Mouse (Mus musculus): ENCODE measurements at regions not wholly inside any gene's neighbourhood (a gene's known extent, or its start where the extent isn't known, plus 50 kb on each side); places are given as distances from the start of the nearest gene placed in this dataset.

- H3K4me3 ChIP-seq (ENCODE audit: control insufficient read depth, low read depth, low read length): no peak overlapping the region
- TF ChIP-seq POLR2A (IDR thresholded peaks at IDR 0.05; ENCODE audit: control insufficient read depth, low read depth, low read length) (no peak), CTCF (IDR thresholded peaks at IDR 0.05; ENCODE audit: control insufficient read depth, insufficient read depth, insufficient replicate concordance, low read depth, low read length) (no peak)
- H3K27me3 ChIP-seq (ENCODE audit: control insufficient read depth, insufficient read depth, low read length): no peaks in the 10 kb centered on the region
- no peaks in the 10 kb centered on the region for H3K36me3 ChIP-seq (ENCODE audit: control insufficient read depth, insufficient read depth, low read length)
- H3K27ac ChIP-seq (ENCODE audit: control insufficient read depth, insufficient read depth, low read depth, low read length): no peak overlapping the region
- H3K4me1 ChIP-seq (ENCODE audit: control insufficient read depth, insufficient read depth, low read length): no peaks in the 10 kb centered on the region; the same call in 1 of the 2 replicates
Measured at GRCm38 (mm10) chr10:68865776-68866175, 142.3 kb downstream of the Tmem26 start.

- TF ChIP-seq POLR2A (IDR thresholded peaks at IDR 0.05; ENCODE audit: control insufficient read depth, low read depth, low read length) (no peak), CTCF (IDR thresholded peaks at IDR 0.05; ENCODE audit: control insufficient read depth, insufficient read depth, insufficient replicate concordance, low read depth, low read length) (no peak)
- Histone ChIP-seq H3K36me3 (ENCODE audit: control insufficient read depth, insufficient read depth, low read length) (no peaks in the 10 kb centered on the region), H3K4me3 (ENCODE audit: control insufficient read depth, low read depth, low read length) (no peak overlapping the region), H3K27me3 (ENCODE audit: control insufficient read depth, insufficient read depth, low read length) (no peaks in the 10 kb centered on the region), H3K27ac (ENCODE audit: control insufficient read depth, insufficient read depth, low read depth, low read length) (no peak overlapping the region), H3K4me1 (ENCODE audit: control insufficient read depth, insufficient read depth, low read length) (no peaks in the 10 kb centered on the region; the same call in 1 of the 2 replicates)
Measured at GRCm38 (mm10) chr10:68867361-68867760, 143.9 kb downstream of the Tmem26 start.

GRCm38 (mm10) chr10:68872102-68872501 is 148.7 kb downstream of the Tmem26 start:
- H3K27ac ChIP-seq (ENCODE audit: control insufficient read depth, insufficient read depth, low read depth, low read length): no peak overlapping the region
- no peak overlapping the region for H3K4me3 ChIP-seq (ENCODE audit: control insufficient read depth, low read depth, low read length)
- no peaks in the 10 kb centered on the region for H3K36me3 ChIP-seq (ENCODE audit: control insufficient read depth, insufficient read depth, low read length)
- TF ChIP-seq POLR2A (IDR thresholded peaks at IDR 0.05; ENCODE audit: control insufficient read depth, low read depth, low read length): no peak
- no peak for TF ChIP-seq CTCF (IDR thresholded peaks at IDR 0.05; ENCODE audit: control insufficient read depth, insufficient read depth, insufficient replicate concordance, low read depth, low read length)
- peaks cover 7% of the 10 kb centered on the region for H3K4me1 ChIP-seq (ENCODE audit: control insufficient read depth, insufficient read depth, low read length)
- no peaks in the 10 kb centered on the region for H3K27me3 ChIP-seq (ENCODE audit: control insufficient read depth, insufficient read depth, low read length)

GRCm38 (mm10) chr10:68875641-68876040 is 152.2 kb downstream of the Tmem26 start:
- Histone ChIP-seq H3K4me1 (ENCODE audit: control insufficient read depth, insufficient read depth, low read length) (peaks cover 7% of the 10 kb centered on the region), H3K4me3 (ENCODE audit: control insufficient read depth, low read depth, low read length) (no peak overlapping the region), H3K27me3 (ENCODE audit: control insufficient read depth, insufficient read depth, low read length) (no peaks in the 10 kb centered on the region), H3K27ac (ENCODE audit: control insufficient read depth, insufficient read depth, low read depth, low read length) (no peak overlapping the region), H3K36me3 (ENCODE audit: control insufficient read depth, insufficient read depth, low read length) (no peaks in the 10 kb centered on the region)
- no peak for TF ChIP-seq POLR2A (IDR thresholded peaks at IDR 0.05; ENCODE audit: control insufficient read depth, low read depth, low read length)
- no peak for TF ChIP-seq CTCF (IDR thresholded peaks at IDR 0.05; ENCODE audit: control insufficient read depth, insufficient read depth, insufficient replicate concordance, low read depth, low read length)

GRCm38 (mm10) chr10:68893100-68893841 is 169.8 kb downstream of the Tmem26 start:
- Histone ChIP-seq H3K4me1 (ENCODE audit: control insufficient read depth, insufficient read depth, low read length) (peaks cover 8% of the 10 kb centered on the region), H3K27me3 (ENCODE audit: control insufficient read depth, insufficient read depth, low read length) (no peaks in the 10 kb centered on the region), H3K36me3 (ENCODE audit: control insufficient read depth, insufficient read depth, low read length) (no peaks in the 10 kb centered on the region), H3K4me3 (ENCODE audit: control insufficient read depth, low read depth, low read length) (no peak overlapping the region), H3K27ac (ENCODE audit: control insufficient read depth, insufficient read depth, low read depth, low read length) (no peak overlapping the region)
- TF ChIP-seq CTCF (IDR thresholded peaks at IDR 0.05; ENCODE audit: control insufficient read depth, insufficient read depth, insufficient replicate concordance, low read depth, low read length) (no peak), POLR2A (IDR thresholded peaks at IDR 0.05; ENCODE audit: control insufficient read depth, low read depth, low read length) (no peak)

GRCm38 (mm10) chr10:68894121-68894520 is 170.7 kb downstream of the Tmem26 start:
- no peak overlapping the region for H3K27ac ChIP-seq (ENCODE audit: control insufficient read depth, insufficient read depth, low read depth, low read length)
- H3K36me3 ChIP-seq (ENCODE audit: control insufficient read depth, insufficient read depth, low read length): no peaks in the 10 kb centered on the region
- no peaks in the 10 kb centered on the region for H3K27me3 ChIP-seq (ENCODE audit: control insufficient read depth, insufficient read depth, low read length)
- no peak for TF ChIP-seq CTCF (IDR thresholded peaks at IDR 0.05; ENCODE audit: control insufficient read depth, insufficient read depth, insufficient replicate concordance, low read depth, low read length)
- no peak for TF ChIP-seq POLR2A (IDR thresholded peaks at IDR 0.05; ENCODE audit: control insufficient read depth, low read depth, low read length)
- H3K4me3 ChIP-seq (ENCODE audit: control insufficient read depth, low read depth, low read length): no peak overlapping the region
- peaks cover 8% of the 10 kb centered on the region for H3K4me1 ChIP-seq (ENCODE audit: control insufficient read depth, insufficient read depth, low read length)

- no peak overlapping the region for H3K4me3 ChIP-seq (ENCODE audit: control insufficient read depth, low read depth, low read length)
- no peaks in the 10 kb centered on the region for H3K27me3 ChIP-seq (ENCODE audit: control insufficient read depth, insufficient read depth, low read length)
- no peaks in the 10 kb centered on the region for H3K4me1 ChIP-seq (ENCODE audit: control insufficient read depth, insufficient read depth, low read length)
- TF ChIP-seq POLR2A (IDR thresholded peaks at IDR 0.05; ENCODE audit: control insufficient read depth, low read depth, low read length) (no peak), CTCF (IDR thresholded peaks at IDR 0.05; ENCODE audit: control insufficient read depth, insufficient read depth, insufficient replicate concordance, low read depth, low read length) (no peak)
- no peaks in the 10 kb centered on the region for H3K36me3 ChIP-seq (ENCODE audit: control insufficient read depth, insufficient read depth, low read length)
- no peak overlapping the region for H3K27ac ChIP-seq (ENCODE audit: control insufficient read depth, insufficient read depth, low read depth, low read length)
Measured at GRCm38 (mm10) chr10:68897524-68897923, 174.1 kb downstream of the Tmem26 start.
